Mouse (Mus musculus): Measurements from ENCODE around the gene Ppil1.

DNA sequence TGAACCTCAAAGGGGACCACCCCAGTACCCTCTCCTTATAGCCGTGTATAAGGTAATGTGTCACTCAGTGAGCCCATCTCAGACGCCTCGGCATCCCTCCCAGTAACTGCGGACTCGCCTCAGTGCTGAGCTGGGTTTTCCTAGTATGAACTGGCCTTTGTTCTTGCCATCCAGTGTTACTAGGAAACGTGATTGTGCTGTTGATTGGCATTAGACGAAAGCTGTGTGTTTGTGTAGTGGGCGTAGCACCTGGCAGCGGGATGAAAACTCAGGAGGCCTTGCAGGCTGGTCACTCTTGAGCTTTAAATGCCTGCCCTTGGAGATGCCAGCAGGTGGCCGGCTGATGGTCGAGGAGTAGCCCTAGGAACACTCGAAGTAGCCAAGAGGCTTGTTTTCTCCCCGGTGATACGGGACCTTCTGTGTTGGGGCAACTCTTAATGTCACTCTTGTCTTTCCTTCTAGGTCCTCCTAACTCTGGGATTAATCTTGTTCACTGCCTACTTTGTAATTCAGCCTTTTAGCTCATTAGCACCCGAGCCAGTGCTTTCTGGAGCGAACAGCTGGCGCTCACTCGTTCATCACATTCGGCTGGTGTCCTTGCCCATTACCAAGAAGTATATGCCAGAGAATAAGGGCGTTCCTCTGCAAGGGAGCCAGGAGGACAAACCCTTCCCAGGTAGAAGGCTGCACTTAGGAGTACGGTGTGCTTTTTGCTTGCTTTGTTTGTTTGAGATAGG, 18.4 kb upstream of the Ppil1 start:
- no peak for TF ChIP-seq CTCF (IDR thresholded peaks at IDR 0.05; ENCODE audit: low read depth, low read length)
- TF ChIP-seq TAL1 (conservative IDR thresholded peaks at IDR 0.05; ENCODE audit: low read depth, low read length) = no peak
- no peak for TF ChIP-seq POLR2AphosphoS5 (IDR thresholded peaks at IDR 0.05; ENCODE audit: insufficient replicate concordance, low read depth, low read length)

Measured in G1E (cell line).